Mouse (Mus musculus): ENCODE measurements around the gene Sh3kbp1. TPM values are rescaled to one million over a fixed set of nuclear protein-coding genes. Genes with fewer than 3 reads are reported as not detected.
"Not testable (repeated sequence)": the region's sequence is repeated elsewhere in the genome, so short reads cannot be mapped to it uniquely, and the experiment has no call there.

Sh3kbp1 gene
- 24.6 and 28.5 TPM in 2 replicates for polyA plus RNA-seq (2014; fragmentation: Nextera tagmentation; extraction: Ambion mirVana)

- no peaks in the 10 kb centered on the region for H3K9me3 ChIP-seq (ENCODE audit: control insufficient read depth, low read length)
- H3K9ac ChIP-seq (ENCODE audit: low read length) = peak within 1 kb of the TSS; percentile 60
- H3K27ac ChIP-seq (ENCODE audit: low read depth, low read length) = no peak within 1 kb of the TSS
- peak within 1 kb of the TSS; percentile 50 for H3K4me3 ChIP-seq (ENCODE audit: low read depth, low read length)
- 16% methylated on average over 25 of the region's 60 CpGs for WGBS
- peaks cover 6% of the 10 kb centered on the region; the same call in 1 of the 2 replicates for H3K27me3 ChIP-seq (ENCODE audit: control insufficient read depth, insufficient read depth, low read length)
- H3K36me3 ChIP-seq (ENCODE audit: control insufficient read depth, insufficient read depth, low read length) = no peaks in the 10 kb centered on the region
- H3K4me1 ChIP-seq (replicated peaks; ENCODE audit: control insufficient read depth, insufficient read depth, low read length) = no peaks in the 10 kb centered on the region
- DNase-seq (ENCODE audit: low spot score) (peak; percentile 85), ATAC-seq (replicated peaks; ENCODE audit: low FRiP score) (peak; percentile 91)
- peak within 1 kb of the TSS; percentile 68 for H3K4me2 ChIP-seq (ENCODE audit: low read depth, low read length, severe bottlenecking)
Measured at GRCm38 (mm10) chrX:159626907-159627587, at the start of gene Sh3kbp1. Gene Sh3kbp1 (plus strand): TSS chrX:159627272.

DNA sequence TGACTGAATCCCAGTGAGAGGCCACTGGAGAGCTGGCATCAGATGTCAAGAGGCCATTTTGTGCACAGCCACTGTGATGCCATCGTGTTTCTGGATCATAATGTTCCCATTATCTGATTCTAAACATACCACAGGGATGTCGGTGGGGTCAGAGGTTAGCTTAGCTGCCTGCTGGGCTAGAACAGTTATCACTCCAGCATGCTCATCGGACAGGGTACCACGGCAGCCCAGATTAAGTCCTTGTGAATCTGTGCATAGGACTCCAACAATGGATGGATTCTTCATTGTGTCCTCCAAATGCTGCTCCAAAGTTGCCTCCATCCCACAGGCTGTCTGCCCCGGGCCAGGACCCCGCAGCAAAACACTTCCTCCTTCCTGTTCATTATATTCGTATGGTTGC lies 42.3 kb upstream of the Sh3kbp1 start:
- not testable (repeated sequence) for H3K9me3 ChIP-seq (ENCODE audit: control insufficient read depth, low read length); H3K9ac ChIP-seq (ENCODE audit: low read length); H3K36me3 ChIP-seq (ENCODE audit: control insufficient read depth, insufficient read depth, low read length); H3K4me3 ChIP-seq (ENCODE audit: low read depth, low read length); H3K4me1 ChIP-seq (replicated peaks; ENCODE audit: control insufficient read depth, insufficient read depth, low read length); DNase-seq (ENCODE audit: low spot score); H3K4me2 ChIP-seq (ENCODE audit: low read depth, low read length, severe bottlenecking); ATAC-seq (replicated peaks; ENCODE audit: low FRiP score); H3K27me3 ChIP-seq (ENCODE audit: control insufficient read depth, insufficient read depth, low read length); H3K27ac ChIP-seq (ENCODE audit: low read depth, low read length)
- WGBS = 79% methylated on average over 7 of the region's 7 CpGs

- H3K4me1 ChIP-seq (replicated peaks; ENCODE audit: control insufficient read depth, insufficient read depth, low read length) = no peaks in the 10 kb centered on the region
- ATAC-seq (replicated peaks; ENCODE audit: low FRiP score) = no peak
- WGBS = 81% methylated on average over 1 of the region's 1 CpGs
- no peak overlapping the region for H3K27ac ChIP-seq (ENCODE audit: low read depth, low read length)
- H3K36me3 ChIP-seq (ENCODE audit: control insufficient read depth, insufficient read depth, low read length) = no peaks in the 10 kb centered on the region
- no peak overlapping the region for H3K9ac ChIP-seq (ENCODE audit: low read length)
- no peak for DNase-seq (ENCODE audit: low spot score)
- H3K9me3 ChIP-seq (ENCODE audit: control insufficient read depth, low read length) = no peaks in the 10 kb centered on the region
- H3K4me2 ChIP-seq (ENCODE audit: low read depth, low read length, severe bottlenecking) = no peak overlapping the region
- H3K27me3 ChIP-seq (ENCODE audit: control insufficient read depth, insufficient read depth, low read length) = no peaks in the 10 kb centered on the region
- H3K4me3 ChIP-seq (ENCODE audit: low read depth, low read length) = no peak overlapping the region
Measured at GRCm38 (mm10) chrX:159591633-159592032, 35.4 kb upstream of the Sh3kbp1 start.

DNA sequence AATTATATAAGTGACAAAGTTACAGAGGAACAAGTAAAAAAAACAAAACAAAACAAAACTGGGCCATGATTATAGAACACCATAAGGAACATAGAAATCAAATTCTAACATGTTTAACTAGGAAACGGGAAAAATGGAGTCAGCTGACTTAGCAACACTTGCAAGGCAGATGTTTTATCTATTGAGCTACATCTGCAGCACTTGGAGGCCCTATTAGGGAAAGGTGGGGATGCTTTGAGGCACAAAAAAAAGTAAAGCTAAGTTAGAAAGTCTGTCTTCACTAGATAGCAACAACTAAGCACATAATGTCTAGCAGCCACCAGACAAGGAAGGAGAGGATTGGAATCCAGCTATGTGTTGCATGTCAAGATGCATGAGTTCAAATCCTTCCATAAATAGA lies 29.6 kb upstream of the Sh3kbp1 start:
- Histone ChIP-seq H3K36me3 (ENCODE audit: control insufficient read depth, insufficient read depth, low read length) (no peaks in the 10 kb centered on the region), H3K9ac (ENCODE audit: low read length) (no peak overlapping the region), H3K4me1 (replicated peaks; ENCODE audit: control insufficient read depth, insufficient read depth, low read length) (no peaks in the 10 kb centered on the region), H3K27me3 (ENCODE audit: control insufficient read depth, insufficient read depth, low read length) (no peaks in the 10 kb centered on the region), H3K27ac (ENCODE audit: low read depth, low read length) (no peak overlapping the region), H3K4me3 (ENCODE audit: low read depth, low read length) (no peak overlapping the region), H3K9me3 (ENCODE audit: control insufficient read depth, low read length) (no peaks in the 10 kb centered on the region), H3K4me2 (ENCODE audit: low read depth, low read length, severe bottlenecking) (no peak overlapping the region)
- no peak for ATAC-seq (replicated peaks; ENCODE audit: low FRiP score)
- DNase-seq (ENCODE audit: low spot score) = no peak
- WGBS = 77% methylated on average over 1 of the region's 1 CpGs

DNA sequence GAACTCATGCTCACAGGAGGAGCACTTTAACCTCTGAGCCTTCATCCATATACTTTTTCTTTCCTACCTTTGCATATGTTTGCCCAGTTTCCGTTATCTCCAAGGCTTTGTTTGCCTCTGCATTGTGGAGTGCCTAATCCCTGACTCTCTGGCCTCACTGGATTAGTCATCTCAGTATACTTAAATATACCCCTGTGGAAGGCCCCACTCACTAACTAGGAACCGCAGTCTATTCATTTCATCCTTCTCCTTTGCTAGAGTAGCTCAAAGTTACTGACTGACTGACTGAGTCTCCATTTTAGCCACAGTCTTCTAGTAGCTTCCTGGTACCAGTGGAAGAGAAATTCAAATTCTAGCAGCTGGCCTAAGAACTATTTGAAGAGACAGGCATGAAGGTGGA lies 22.2 kb upstream of the Sh3kbp1 start:
- H3K4me3 ChIP-seq (ENCODE audit: low read depth, low read length) = no peak overlapping the region
- H3K27me3 ChIP-seq (ENCODE audit: control insufficient read depth, insufficient read depth, low read length) = no peaks in the 10 kb centered on the region
- DNase-seq (ENCODE audit: low spot score) = no peak
- no peaks in the 10 kb centered on the region for H3K9me3 ChIP-seq (ENCODE audit: control insufficient read depth, low read length)
- no peak for ATAC-seq (replicated peaks; ENCODE audit: low FRiP score)
- H3K4me2 ChIP-seq (ENCODE audit: low read depth, low read length, severe bottlenecking) = no peak overlapping the region
- H3K4me1 ChIP-seq (replicated peaks; ENCODE audit: control insufficient read depth, insufficient read depth, low read length) = no peaks in the 10 kb centered on the region
- no peak overlapping the region for H3K9ac ChIP-seq (ENCODE audit: low read length)
- H3K36me3 ChIP-seq (ENCODE audit: control insufficient read depth, insufficient read depth, low read length) = no peaks in the 10 kb centered on the region
- no peak overlapping the region for H3K27ac ChIP-seq (ENCODE audit: low read depth, low read length)
- 66% methylated on average over 2 of the region's 2 CpGs for WGBS

DNA sequence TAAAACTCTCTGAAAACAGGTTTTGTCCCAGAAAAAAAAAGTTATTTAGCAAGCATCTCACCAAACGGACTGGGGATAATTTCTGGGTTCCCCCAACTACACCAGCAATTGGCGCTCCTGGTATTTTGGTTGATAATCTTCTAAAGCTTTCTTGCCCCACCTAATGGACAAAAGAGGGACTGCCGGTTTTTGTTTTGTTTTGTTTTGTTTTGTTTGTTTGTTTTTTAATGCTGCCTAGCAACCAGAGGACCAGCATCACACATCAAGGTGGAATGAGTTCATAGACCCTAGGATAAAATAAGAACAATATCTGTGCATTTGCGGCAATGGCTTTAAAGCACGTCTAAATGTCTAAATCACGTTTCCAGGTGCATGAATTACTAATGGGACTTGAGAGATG lies 20.1 kb upstream of the Sh3kbp1 start:
- Histone ChIP-seq H3K9me3 (ENCODE audit: control insufficient read depth, low read length) (no peaks in the 10 kb centered on the region), H3K27me3 (ENCODE audit: control insufficient read depth, insufficient read depth, low read length) (no peaks in the 10 kb centered on the region), H3K4me3 (ENCODE audit: low read depth, low read length) (no peak overlapping the region), H3K9ac (ENCODE audit: low read length) (no peak overlapping the region), H3K36me3 (ENCODE audit: control insufficient read depth, insufficient read depth, low read length) (no peaks in the 10 kb centered on the region), H3K27ac (ENCODE audit: low read depth, low read length) (no peak overlapping the region), H3K4me2 (ENCODE audit: low read depth, low read length, severe bottlenecking) (no peak overlapping the region), H3K4me1 (replicated peaks; ENCODE audit: control insufficient read depth, insufficient read depth, low read length) (no peaks in the 10 kb centered on the region)
- DNase-seq (ENCODE audit: low spot score) (no peak), ATAC-seq (replicated peaks; ENCODE audit: low FRiP score) (no peak)
- 51% methylated on average over 6 of the region's 6 CpGs for WGBS

DNA sequence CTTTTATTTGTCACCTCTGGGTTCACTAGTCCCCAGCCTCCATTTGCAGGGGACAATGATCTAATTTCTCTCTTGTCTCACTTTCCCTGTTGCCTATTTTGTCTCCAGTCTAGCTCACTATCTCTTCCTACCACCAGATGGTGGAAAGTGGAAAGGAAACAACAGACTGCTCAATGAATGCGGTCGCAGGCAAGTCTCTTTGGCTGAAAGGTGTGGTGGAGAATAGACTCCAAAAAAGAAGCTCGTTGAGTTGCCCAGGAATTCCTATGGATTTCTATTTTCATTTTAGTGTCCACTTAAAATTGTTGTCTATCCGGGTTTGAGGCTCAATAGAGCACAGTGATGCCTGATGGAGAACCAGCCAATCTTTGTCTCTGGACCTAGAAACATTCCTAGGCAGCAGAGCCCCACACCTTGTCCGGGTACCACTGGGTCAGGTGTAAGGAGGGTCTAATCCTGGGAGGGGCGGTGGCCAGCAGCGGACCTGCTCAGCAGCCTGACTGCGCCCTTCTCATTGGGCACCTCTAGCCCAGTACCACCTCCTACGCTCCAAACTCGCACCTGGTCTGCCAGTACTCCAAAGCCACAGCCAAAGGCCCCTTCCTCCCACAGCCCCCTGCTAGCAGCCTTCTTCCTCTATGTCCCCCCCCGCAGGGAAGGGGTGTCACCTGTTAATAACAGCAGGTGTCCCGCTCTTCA lies 715 bp upstream of the Sh3kbp1 start:
- H3K4me3 ChIP-seq (ENCODE audit: low read depth, low read length) = peak overlapping the region; percentile 50
- 22% methylated on average over 12 of the region's 12 CpGs for WGBS
- H3K27me3 ChIP-seq (ENCODE audit: control insufficient read depth, insufficient read depth, low read length) = peaks cover 6% of the 10 kb centered on the region; the same call in 1 of the 2 replicates
- DNase-seq (ENCODE audit: low spot score) (peak; percentile 48), ATAC-seq (replicated peaks; ENCODE audit: low FRiP score) (peak; percentile 60)
- H3K4me2 ChIP-seq (ENCODE audit: low read depth, low read length, severe bottlenecking) = peak overlapping the region; percentile 68
- H3K4me1 ChIP-seq (replicated peaks; ENCODE audit: control insufficient read depth, insufficient read depth, low read length) = no peaks in the 10 kb centered on the region
- H3K9ac ChIP-seq (ENCODE audit: low read length) = peak overlapping the region; percentile 60; the same call in 1 of the 2 replicates
- H3K27ac ChIP-seq (ENCODE audit: low read depth, low read length) = no peak overlapping the region
- H3K36me3 ChIP-seq (ENCODE audit: control insufficient read depth, insufficient read depth, low read length) = no peaks in the 10 kb centered on the region
- H3K9me3 ChIP-seq (ENCODE audit: control insufficient read depth, low read length) = no peaks in the 10 kb centered on the region

DNA sequence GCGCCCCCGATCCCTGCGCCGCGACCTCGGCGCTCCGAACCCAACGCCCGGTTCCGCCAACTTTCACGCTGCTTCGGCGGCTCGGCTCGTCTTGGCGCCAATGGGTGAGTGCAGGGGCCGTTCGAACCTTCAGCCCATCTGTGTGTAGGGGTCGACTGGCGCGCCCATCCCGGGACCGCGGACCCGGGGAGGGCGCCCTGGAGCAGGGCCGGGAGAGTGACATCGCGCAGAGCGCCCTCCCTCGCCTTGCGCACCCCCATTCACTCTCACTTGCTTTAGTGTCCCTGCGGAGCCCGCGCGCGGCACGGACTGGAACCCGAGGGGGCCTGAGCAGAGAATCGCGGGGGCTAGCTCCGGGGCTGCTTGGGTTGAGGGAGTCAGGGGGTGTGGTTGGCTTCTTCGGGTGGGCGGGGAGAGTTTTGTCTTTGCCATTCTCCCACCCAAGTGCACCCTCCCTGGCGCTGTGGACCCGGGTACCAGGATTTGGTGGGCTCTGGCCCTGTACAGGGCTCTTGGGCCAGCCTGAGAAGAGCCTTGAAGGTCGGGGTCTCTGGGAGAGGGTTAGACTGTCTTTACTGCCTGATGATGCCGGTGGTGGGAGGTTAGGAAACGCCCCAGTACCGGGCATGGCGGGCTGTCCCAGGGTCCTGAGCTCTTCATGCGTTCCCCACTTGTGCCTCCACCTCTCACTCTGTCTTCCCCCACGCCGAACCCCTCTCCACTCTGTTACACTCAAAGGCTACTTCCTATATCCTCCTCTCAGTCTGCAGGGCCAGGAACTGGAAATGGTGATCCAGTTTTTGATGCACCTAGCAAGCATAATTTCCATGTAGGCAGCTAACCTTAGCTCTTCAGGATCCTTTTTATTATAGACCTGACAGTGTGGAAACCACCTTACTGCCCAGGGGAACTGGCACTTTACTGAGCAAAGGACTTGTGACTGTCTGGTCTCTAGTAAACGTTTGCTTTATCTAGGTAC lies 805 bp downstream of the Sh3kbp1 start:
- H3K9me3 ChIP-seq (ENCODE audit: control insufficient read depth, low read length) = no peaks in the 10 kb centered on the region
- ATAC-seq (replicated peaks; ENCODE audit: low FRiP score) = peak; percentile 69
- H3K4me3 ChIP-seq (ENCODE audit: low read depth, low read length) = peak overlapping the region; percentile 50
- 16% methylated on average over 41 of the region's 56 CpGs for WGBS
- H3K9ac ChIP-seq (ENCODE audit: low read length) = peak overlapping the region; percentile 60
- H3K4me1 ChIP-seq (replicated peaks; ENCODE audit: control insufficient read depth, insufficient read depth, low read length) = no peaks in the 10 kb centered on the region
- H3K27me3 ChIP-seq (ENCODE audit: control insufficient read depth, insufficient read depth, low read length) = peaks cover 6% of the 10 kb centered on the region; the same call in 1 of the 2 replicates
- H3K4me2 ChIP-seq (ENCODE audit: low read depth, low read length, severe bottlenecking) = peak overlapping the region; percentile 68
- H3K27ac ChIP-seq (ENCODE audit: low read depth, low read length) = no peak overlapping the region
- H3K36me3 ChIP-seq (ENCODE audit: control insufficient read depth, insufficient read depth, low read length) = no peaks in the 10 kb centered on the region
- DNase-seq (ENCODE audit: low spot score) = peak; percentile 73

Measured in forebrain, embryonic 11.5 days (tissue).